Mouse (Mus musculus): ENCODE results near the gene Prm1.

The Prm1 gene

GRCm38 (mm10) chr16:10783152-10783434 is 22.5 kb downstream of the Prm1 start:
- DNase-seq (ENCODE audit: low spot score in 2 of 2), result no peak

- no peak for DNase-seq (ENCODE audit: low spot score in 2 of 2)
These were observed 23.1 kb downstream of the Prm1 start for GRCm38 (mm10) chr16:10782377-10783151.

- DNase-seq (ENCODE audit: low spot score in 2 of 2), result no peak
These were observed 23.7 kb downstream of the Prm1 start for GRCm38 (mm10) chr16:10781862-10782371.

DNA sequence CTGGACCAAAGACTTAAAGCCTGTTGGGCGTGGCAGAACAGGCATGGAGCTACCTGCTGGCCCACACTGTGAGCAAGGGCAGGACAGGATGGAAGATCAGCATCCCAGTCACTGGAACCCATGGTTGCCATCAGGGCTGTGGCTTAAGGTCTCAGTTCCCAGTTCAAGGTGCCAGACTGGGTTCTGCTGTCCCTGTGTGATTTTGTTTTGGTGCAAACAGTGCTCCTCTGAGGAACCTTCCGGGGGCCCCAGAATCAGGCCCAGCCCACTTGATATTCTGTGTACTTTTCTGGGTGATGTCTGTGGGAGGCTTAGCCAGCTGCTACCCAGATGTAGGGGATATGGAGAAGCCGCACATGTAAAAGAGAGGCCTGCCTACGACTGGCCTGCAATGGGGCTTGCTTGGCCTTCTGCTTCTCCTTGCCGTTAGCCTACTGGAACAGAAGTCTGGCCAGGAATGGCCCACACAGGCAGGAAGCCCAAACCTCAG is 25.0 kb downstream of the Prm1 start:
- no peak for DNase-seq (ENCODE audit: low spot score in 2 of 2)

GRCm38 (mm10) chr16:10777579-10778160 is 28.0 kb downstream of the Prm1 start:
- no peak for DNase-seq (ENCODE audit: low spot score in 2 of 2)

- DNase-seq (ENCODE audit: low spot score in 2 of 2), result no peak
These were observed 29.3 kb downstream of the Prm1 start for GRCm38 (mm10) chr16:10776322-10776721.

DNA sequence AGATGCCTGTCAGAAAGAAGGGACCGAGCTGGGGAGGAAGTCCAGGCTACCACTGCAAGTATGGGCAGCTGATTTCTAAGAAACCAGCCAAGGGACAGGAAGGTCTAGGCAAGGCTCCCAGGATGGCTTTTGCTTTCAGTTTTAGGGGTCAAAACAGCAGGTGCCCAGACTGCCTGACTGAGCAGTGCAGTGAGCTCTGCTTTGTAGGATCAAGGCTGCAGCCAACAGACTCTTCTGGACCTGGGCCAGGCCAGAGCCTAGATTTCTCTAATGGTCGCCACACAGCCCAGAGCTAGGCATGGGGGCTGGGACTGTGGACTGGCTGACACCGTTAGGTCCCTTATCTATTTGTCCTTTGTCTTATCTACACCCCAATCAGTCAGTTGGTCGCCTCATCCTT is 30.9 kb downstream of the Prm1 start:
- no peak for DNase-seq (ENCODE audit: low spot score in 2 of 2)

- no peak for DNase-seq (ENCODE audit: low spot score in 2 of 2)
These were observed 32.1 kb downstream of the Prm1 start for GRCm38 (mm10) chr16:10773543-10773942.

DNA sequence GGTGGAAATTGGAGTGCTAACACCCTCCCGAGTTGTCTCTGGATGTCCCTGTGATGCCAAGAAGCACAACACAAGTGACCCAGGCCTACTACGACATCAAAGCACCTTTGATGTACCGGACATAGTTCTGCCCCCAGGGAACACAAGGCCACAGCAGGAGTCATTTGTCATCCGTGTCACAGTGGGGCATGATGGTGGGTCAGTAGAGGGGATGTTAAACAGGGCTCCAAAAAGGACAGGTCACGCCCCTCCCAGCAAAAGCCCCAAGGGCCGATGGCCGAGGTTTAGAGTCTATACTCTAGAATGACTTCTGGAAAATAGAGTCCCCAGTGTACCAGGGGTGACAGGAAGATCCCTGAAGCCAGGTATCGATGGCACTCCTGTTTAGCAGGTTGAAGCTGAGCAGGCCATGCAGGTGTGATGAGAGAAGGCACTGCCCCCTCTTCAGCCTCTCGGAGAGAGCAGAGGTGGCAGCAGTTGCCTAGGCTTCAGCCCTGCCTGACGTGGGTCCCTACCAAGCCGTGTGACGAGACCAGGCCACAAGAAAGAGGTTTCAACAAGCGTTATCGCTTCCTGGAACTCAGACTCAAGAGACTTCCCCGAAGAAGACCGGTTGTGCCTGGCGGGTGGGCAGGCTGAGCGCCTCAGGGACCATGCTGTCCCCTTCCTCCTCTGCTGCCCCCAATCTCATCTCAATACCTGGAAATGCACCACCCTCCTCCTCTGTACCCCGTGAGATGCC is 33.7 kb downstream of the Prm1 start:
- no peak for DNase-seq (ENCODE audit: low spot score in 2 of 2)

DNA sequence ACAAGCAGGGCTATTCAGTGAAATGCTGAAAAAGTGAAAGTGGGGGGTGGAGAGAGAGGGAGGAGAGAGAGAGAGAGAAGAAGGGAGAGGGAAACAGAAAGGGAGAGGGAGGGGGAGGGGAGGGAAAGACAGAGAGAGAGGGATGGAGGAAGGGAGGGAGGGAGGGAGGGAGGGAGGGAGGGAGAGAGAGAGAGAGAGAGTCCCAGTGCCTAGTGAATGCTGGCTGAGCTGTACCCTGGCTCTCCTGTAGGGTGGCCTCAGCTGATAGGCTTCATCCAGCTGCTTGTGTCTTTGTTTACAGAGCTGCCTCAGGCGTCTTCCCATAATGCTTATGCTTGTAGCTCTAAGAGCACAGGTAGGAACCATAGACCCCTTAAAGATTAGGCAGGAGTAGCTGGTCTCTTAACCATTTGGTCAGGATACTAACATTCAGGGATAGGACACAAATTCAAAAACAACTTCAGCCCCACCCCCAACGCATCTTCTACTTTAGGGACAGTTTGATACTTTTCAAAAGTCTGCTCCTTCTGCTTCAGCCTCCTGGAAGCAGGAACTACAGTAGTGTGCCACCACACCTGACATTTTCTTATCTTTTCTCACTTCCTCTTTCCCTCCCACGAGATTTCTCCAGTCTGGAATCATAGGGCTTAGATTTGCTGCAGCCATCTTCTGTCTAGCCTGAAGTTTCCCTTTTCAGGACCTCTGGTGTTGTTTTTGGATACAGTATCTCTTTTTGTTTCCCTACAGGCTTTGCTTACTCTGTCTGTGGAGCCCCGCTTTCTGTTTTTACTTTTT is 34.9 kb downstream of the Prm1 start:
- no peak for DNase-seq (ENCODE audit: low spot score in 2 of 2)

- DNase-seq (ENCODE audit: low spot score in 2 of 2), result no peak
These were observed 36.0 kb downstream of the Prm1 start for GRCm38 (mm10) chr16:10769661-10770060.

- no peak for DNase-seq (ENCODE audit: low spot score in 2 of 2)
These were observed 36.8 kb downstream of the Prm1 start for GRCm38 (mm10) chr16:10768821-10769220.

DNA sequence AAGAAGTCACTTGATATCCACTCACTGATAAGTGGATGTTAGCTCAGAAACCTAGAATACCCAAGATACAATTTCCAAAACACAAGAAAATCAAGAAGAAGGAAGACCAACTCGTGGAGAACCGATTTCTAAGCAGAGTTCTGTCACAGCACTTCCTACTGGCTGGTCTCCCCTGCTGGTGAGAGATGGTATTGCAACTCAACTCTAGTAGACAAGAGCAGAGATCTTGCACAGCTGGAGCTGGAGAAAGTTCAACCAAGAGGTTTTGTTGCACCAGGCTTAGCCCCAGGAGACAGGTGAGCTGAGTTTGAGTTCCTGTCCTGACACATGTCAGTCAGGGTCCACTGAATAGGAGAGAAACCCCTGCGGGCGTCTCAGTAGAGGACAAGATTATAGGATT is 38.5 kb downstream of the Prm1 start:
- DNase-seq (ENCODE audit: low spot score in 2 of 2), result peak; percentile 46 to 75

DNA sequence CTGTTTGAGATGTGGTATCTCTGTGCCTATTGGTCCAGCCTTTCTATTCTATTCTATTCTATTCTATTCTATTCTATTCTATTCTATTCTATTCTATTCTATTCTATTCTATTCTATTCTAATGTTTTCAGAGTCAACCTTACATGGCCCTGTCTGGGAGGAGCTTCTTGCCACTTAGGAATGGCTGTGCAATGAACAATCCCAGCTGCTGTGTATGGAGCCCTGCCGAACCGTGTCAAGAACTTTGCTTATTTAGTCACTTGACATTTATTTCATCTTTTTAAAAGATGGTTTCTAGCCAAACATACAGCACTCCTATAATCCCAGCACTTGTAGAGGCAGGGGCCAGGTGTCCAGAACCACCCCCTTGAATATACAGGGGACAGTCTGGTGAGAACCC is 41.3 kb downstream of the Prm1 start:
- peak in 1 of 2 experiments; percentile 33 for DNase-seq (ENCODE audit: low spot score in 2 of 2)

DNA sequence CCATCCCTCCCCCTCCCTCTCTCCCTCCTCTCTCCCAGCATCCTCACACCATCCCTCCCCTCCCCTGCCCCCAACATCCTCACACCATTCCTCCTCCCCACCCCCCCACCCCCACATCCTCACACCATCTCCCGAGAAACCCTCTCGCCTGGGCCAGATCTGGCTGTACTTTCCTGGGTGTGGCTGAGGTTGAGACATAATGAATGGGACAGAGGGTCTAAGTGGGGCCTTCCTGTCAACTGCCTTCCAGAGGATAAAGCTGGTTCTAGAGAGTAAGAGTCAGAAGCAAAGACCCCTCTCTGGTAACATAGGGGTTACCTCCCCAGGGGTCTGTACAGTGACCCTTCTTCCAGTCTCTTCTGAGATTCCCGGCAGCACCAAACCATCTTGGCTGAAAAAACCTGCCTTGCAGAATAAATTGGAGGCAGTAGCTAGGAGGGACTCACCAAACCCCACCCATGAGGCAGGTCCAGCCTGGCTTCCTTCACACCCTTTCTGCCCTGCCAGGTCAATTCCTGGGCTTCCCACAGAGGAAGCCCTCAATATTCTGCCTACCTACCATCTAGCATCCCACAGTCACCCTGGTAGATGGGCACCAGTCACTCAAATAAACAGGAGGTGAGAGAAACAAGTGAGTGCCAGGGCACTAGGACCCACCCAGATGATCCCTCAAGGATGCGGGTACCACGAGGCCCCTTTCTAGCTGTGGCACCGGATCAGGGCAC is 41.9 kb downstream of the Prm1 start:
- no peak for DNase-seq (ENCODE audit: low spot score in 2 of 2)

GRCm38 (mm10) chr16:10762569-10763180 is 43.0 kb downstream of the Prm1 start:
- DNase-seq (ENCODE audit: low spot score in 2 of 2), result peak in 1 of 2 experiments; percentile 29

- peak; percentile 51 to 54 for DNase-seq (ENCODE audit: low spot score in 2 of 2)
These were observed 44.5 kb downstream of the Prm1 start for GRCm38 (mm10) chr16:10761182-10761581.

- no peak for DNase-seq (ENCODE audit: low spot score in 2 of 2)
These were observed 49.5 kb downstream of the Prm1 start for GRCm38 (mm10) chr16:10756168-10756567.

- DNase-seq (ENCODE audit: low spot score in 2 of 2), result no peak
These were observed 50.9 kb downstream of the Prm1 start for GRCm38 (mm10) chr16:10754521-10755296.

DNA sequence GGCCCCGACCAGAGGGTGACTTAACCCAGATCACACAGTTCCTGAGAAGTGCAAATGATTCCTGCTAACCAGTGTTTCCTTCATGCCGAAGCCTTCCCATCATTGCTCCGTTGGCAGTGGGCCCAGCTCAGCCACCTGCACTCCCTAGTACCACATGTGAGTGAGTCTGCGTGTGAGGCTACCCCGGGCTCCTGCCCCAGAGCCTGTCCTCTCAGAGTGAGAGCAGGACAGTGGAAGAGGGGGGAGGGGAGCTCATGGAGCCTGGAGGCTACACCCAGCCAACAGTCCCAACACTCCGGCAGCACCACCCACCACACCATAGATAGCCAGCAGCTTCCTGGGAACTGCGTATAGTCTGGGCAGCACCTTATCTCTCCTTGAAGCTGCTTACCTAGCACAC is 55.8 kb downstream of the Prm1 start:
- DNase-seq (ENCODE audit: low spot score in 2 of 2), result no peak

All from heart, adult 9 months (tissue).